Mouse (Mus musculus): ENCODE measurements around the gene Pomc. TPM values are rescaled to one million over a fixed set of nuclear protein-coding genes. Genes with fewer than 3 reads are reported as not detected.

Pomc gene
- 2.5 and 2.7 TPM in 2 replicates for polyA plus RNA-seq (2015; fragmentation: Nextera tagmentation; extraction: Ambion mirVana)

GRCm38 (mm10) chr12:3954651-3955050, at the start of gene Pomc:
Gene Pomc (plus strand): TSS chr12:3954951.
- Histone ChIP-seq H3K27ac (ENCODE audit: low read length) (no peak within 1 kb of the TSS), H3K4me2 (replicated peaks; ENCODE audit: low read depth, low read length) (no peak within 1 kb of the TSS), H3K36me3 (ENCODE audit: insufficient read depth, low read length) (no peaks in the 10 kb centered on the region), H3K9me3 (ENCODE audit: low read length) (no peaks in the 10 kb centered on the region), H3K4me1 (ENCODE audit: insufficient read depth, low read length) (peaks cover 2% of the 10 kb centered on the region; the same call in 1 of the 2 replicates), H3K9ac (replicated peaks; ENCODE audit: low read length) (no peak within 1 kb of the TSS), H3K4me3 (ENCODE audit: low read length) (no peak within 1 kb of the TSS), H3K27me3 (ENCODE audit: insufficient read depth, low read length) (peaks cover 9% of the 10 kb centered on the region)
- 25% methylated on average over 22 of the region's 22 CpGs for WGBS
- ATAC-seq (ENCODE audit: low FRiP score, low TSS enrichment), result no peak

GRCm38 (mm10) chr12:3905436-3905835, 49.3 kb upstream of the Pomc start:
- Histone ChIP-seq H3K36me3 (ENCODE audit: insufficient read depth, low read length) (peaks cover 86% of the 10 kb centered on the region), H3K4me3 (ENCODE audit: low read length) (no peak overlapping the region), H3K27me3 (ENCODE audit: insufficient read depth, low read length) (no peaks in the 10 kb centered on the region), H3K4me1 (ENCODE audit: insufficient read depth, low read length) (no peaks in the 10 kb centered on the region), H3K4me2 (replicated peaks; ENCODE audit: low read depth, low read length) (no peak overlapping the region), H3K9ac (replicated peaks; ENCODE audit: low read length) (no peak overlapping the region), H3K27ac (ENCODE audit: low read length) (no peak overlapping the region), H3K9me3 (ENCODE audit: low read length) (no peaks in the 10 kb centered on the region)
- 88% methylated on average over 9 of the region's 9 CpGs for WGBS
- no peak for ATAC-seq (ENCODE audit: low FRiP score, low TSS enrichment)

GRCm38 (mm10) chr12:3906308-3906707, 48.4 kb upstream of the Pomc start:
- H3K27ac ChIP-seq (ENCODE audit: low read length), result no peak overlapping the region
- H3K36me3 ChIP-seq (ENCODE audit: insufficient read depth, low read length), result peaks cover 82% of the 10 kb centered on the region
- no peak for ATAC-seq (ENCODE audit: low FRiP score, low TSS enrichment)
- H3K4me2 ChIP-seq (replicated peaks; ENCODE audit: low read depth, low read length), result no peak overlapping the region
- no peaks in the 10 kb centered on the region for H3K4me1 ChIP-seq (ENCODE audit: insufficient read depth, low read length)
- no peak overlapping the region for H3K9ac ChIP-seq (replicated peaks; ENCODE audit: low read length)
- no peaks in the 10 kb centered on the region for H3K27me3 ChIP-seq (ENCODE audit: insufficient read depth, low read length)
- no peaks in the 10 kb centered on the region for H3K9me3 ChIP-seq (ENCODE audit: low read length)
- no peak overlapping the region for H3K4me3 ChIP-seq (ENCODE audit: low read length)

- no peak overlapping the region for H3K4me2 ChIP-seq (replicated peaks; ENCODE audit: low read depth, low read length)
- ATAC-seq (ENCODE audit: low FRiP score, low TSS enrichment), result no peak
- WGBS, result 82% methylated on average over 4 of the region's 4 CpGs
- H3K27ac ChIP-seq (ENCODE audit: low read length), result no peak overlapping the region
- peaks cover 75% of the 10 kb centered on the region for H3K36me3 ChIP-seq (ENCODE audit: insufficient read depth, low read length)
- no peaks in the 10 kb centered on the region for H3K4me1 ChIP-seq (ENCODE audit: insufficient read depth, low read length)
- no peak overlapping the region for H3K9ac ChIP-seq (replicated peaks; ENCODE audit: low read length)
- no peaks in the 10 kb centered on the region for H3K27me3 ChIP-seq (ENCODE audit: insufficient read depth, low read length)
- H3K4me3 ChIP-seq (ENCODE audit: low read length), result no peak overlapping the region
- H3K9me3 ChIP-seq (ENCODE audit: low read length), result no peaks in the 10 kb centered on the region
Measured at GRCm38 (mm10) chr12:3907008-3907407, 47.7 kb upstream of the Pomc start.

GRCm38 (mm10) chr12:3907418-3907817, 47.3 kb upstream of the Pomc start:
- H3K27ac ChIP-seq (ENCODE audit: low read length), result no peak overlapping the region
- H3K4me1 ChIP-seq (ENCODE audit: insufficient read depth, low read length), result no peaks in the 10 kb centered on the region
- peaks cover 71% of the 10 kb centered on the region for H3K36me3 ChIP-seq (ENCODE audit: insufficient read depth, low read length)
- no peak overlapping the region for H3K9ac ChIP-seq (replicated peaks; ENCODE audit: low read length)
- H3K4me2 ChIP-seq (replicated peaks; ENCODE audit: low read depth, low read length), result no peak overlapping the region
- WGBS, result 66% methylated on average over 13 of the region's 13 CpGs
- no peak overlapping the region for H3K4me3 ChIP-seq (ENCODE audit: low read length)
- H3K27me3 ChIP-seq (ENCODE audit: insufficient read depth, low read length), result no peaks in the 10 kb centered on the region
- no peaks in the 10 kb centered on the region for H3K9me3 ChIP-seq (ENCODE audit: low read length)
- no peak for ATAC-seq (ENCODE audit: low FRiP score, low TSS enrichment)

- ATAC-seq (ENCODE audit: low FRiP score, low TSS enrichment), result 0 out of 2 replicates have a peak, but pooled peaks have one; percentile 13
Measured at GRCm38 (mm10) chr12:3910466-3911093, 44.2 kb upstream of the Pomc start.

GRCm38 (mm10) chr12:3911831-3912348, 42.9 kb upstream of the Pomc start:
- WGBS, result 91% methylated on average over 7 of the region's 7 CpGs
- no peaks in the 10 kb centered on the region for H3K27me3 ChIP-seq (ENCODE audit: insufficient read depth, low read length)
- no peak overlapping the region for H3K9ac ChIP-seq (replicated peaks; ENCODE audit: low read length)
- H3K9me3 ChIP-seq (ENCODE audit: low read length), result no peaks in the 10 kb centered on the region
- ATAC-seq (ENCODE audit: low FRiP score, low TSS enrichment), result no peak
- peaks cover 36% of the 10 kb centered on the region for H3K36me3 ChIP-seq (ENCODE audit: insufficient read depth, low read length)
- no peak overlapping the region for H3K4me3 ChIP-seq (ENCODE audit: low read length)
- no peaks in the 10 kb centered on the region for H3K4me1 ChIP-seq (ENCODE audit: insufficient read depth, low read length)
- H3K27ac ChIP-seq (ENCODE audit: low read length), result no peak overlapping the region
- H3K4me2 ChIP-seq (replicated peaks; ENCODE audit: low read depth, low read length), result no peak overlapping the region

More at GRCm38 (mm10) chr12:3910466-3911093, 44.2 kb upstream of the Pomc start:
- Histone ChIP-seq H3K4me2 (replicated peaks; ENCODE audit: low read depth, low read length) (no peak overlapping the region), H3K9me3 (ENCODE audit: low read length) (no peaks in the 10 kb centered on the region), H3K4me1 (ENCODE audit: insufficient read depth, low read length) (no peaks in the 10 kb centered on the region), H3K36me3 (ENCODE audit: insufficient read depth, low read length) (peaks cover 49% of the 10 kb centered on the region), H3K27me3 (ENCODE audit: insufficient read depth, low read length) (no peaks in the 10 kb centered on the region), H3K9ac (replicated peaks; ENCODE audit: low read length) (no peak overlapping the region), H3K27ac (ENCODE audit: low read length) (no peak overlapping the region), H3K4me3 (ENCODE audit: low read length) (no peak overlapping the region)
- 66% methylated on average over 10 of the region's 10 CpGs for WGBS

GRCm38 (mm10) chr12:3915852-3916251, 38.9 kb upstream of the Pomc start:
- Histone ChIP-seq H3K4me2 (replicated peaks; ENCODE audit: low read depth, low read length) (no peak overlapping the region), H3K4me3 (ENCODE audit: low read length) (no peak overlapping the region), H3K36me3 (ENCODE audit: insufficient read depth, low read length) (peaks cover 6% of the 10 kb centered on the region; the same call in 1 of the 2 replicates), H3K27me3 (ENCODE audit: insufficient read depth, low read length) (no peaks in the 10 kb centered on the region), H3K9me3 (ENCODE audit: low read length) (no peaks in the 10 kb centered on the region), H3K9ac (replicated peaks; ENCODE audit: low read length) (no peak overlapping the region), H3K27ac (ENCODE audit: low read length) (no peak overlapping the region), H3K4me1 (ENCODE audit: insufficient read depth, low read length) (peaks cover 9% of the 10 kb centered on the region)
- 67% methylated on average over 3 of the region's 3 CpGs for WGBS
- no peak for ATAC-seq (ENCODE audit: low FRiP score, low TSS enrichment)

- ATAC-seq (ENCODE audit: low FRiP score, low TSS enrichment), result peak; percentile 81
- WGBS, result 22% methylated on average over 14 of the region's 14 CpGs
- Histone ChIP-seq H3K9ac (replicated peaks; ENCODE audit: low read length) (0 out of 2 replicates have a peak overlapping the region, but pooled peaks have one; percentile 23), H3K4me1 (ENCODE audit: insufficient read depth, low read length) (peaks cover 13% of the 10 kb centered on the region), H3K9me3 (ENCODE audit: low read length) (no peaks in the 10 kb centered on the region), H3K27ac (ENCODE audit: low read length) (no peak overlapping the region), H3K4me2 (replicated peaks; ENCODE audit: low read depth, low read length) (peak overlapping the region; percentile 17), H3K36me3 (ENCODE audit: insufficient read depth, low read length) (peaks cover 6% of the 10 kb centered on the region; the same call in 1 of the 2 replicates), H3K27me3 (ENCODE audit: insufficient read depth, low read length) (no peaks in the 10 kb centered on the region), H3K4me3 (ENCODE audit: low read length) (no peak overlapping the region)
Measured at GRCm38 (mm10) chr12:3917668-3918341, 36.9 kb upstream of the Pomc start.

- H3K4me1 ChIP-seq (ENCODE audit: insufficient read depth, low read length), result peaks cover 13% of the 10 kb centered on the region
- ATAC-seq (ENCODE audit: low FRiP score, low TSS enrichment), result no peak
- no peaks in the 10 kb centered on the region for H3K27me3 ChIP-seq (ENCODE audit: insufficient read depth, low read length)
- H3K27ac ChIP-seq (ENCODE audit: low read length), result no peak overlapping the region
- H3K36me3 ChIP-seq (ENCODE audit: insufficient read depth, low read length), result peaks cover 6% of the 10 kb centered on the region; the same call in 1 of the 2 replicates
- H3K4me2 ChIP-seq (replicated peaks; ENCODE audit: low read depth, low read length), result no peak overlapping the region
- H3K9me3 ChIP-seq (ENCODE audit: low read length), result no peaks in the 10 kb centered on the region
- 60% methylated on average over 3 of the region's 3 CpGs for WGBS
- H3K4me3 ChIP-seq (ENCODE audit: low read length), result no peak overlapping the region
- H3K9ac ChIP-seq (replicated peaks; ENCODE audit: low read length), result no peak overlapping the region
Measured at GRCm38 (mm10) chr12:3918577-3918976, 36.2 kb upstream of the Pomc start.
